Mouse (Mus musculus): ENCODE data around the gene Cdk12. TPM values are rescaled to one million over a fixed set of nuclear protein-coding genes. Genes with fewer than 3 reads are reported as not detected.
"Not testable (repeated sequence)": the region's sequence is repeated elsewhere in the genome, so short reads cannot be mapped to it uniquely, and the experiment has no call there.

The Cdk12 gene
- polyA plus RNA-seq, 1 experiment: 1.8 TPM

DNA sequence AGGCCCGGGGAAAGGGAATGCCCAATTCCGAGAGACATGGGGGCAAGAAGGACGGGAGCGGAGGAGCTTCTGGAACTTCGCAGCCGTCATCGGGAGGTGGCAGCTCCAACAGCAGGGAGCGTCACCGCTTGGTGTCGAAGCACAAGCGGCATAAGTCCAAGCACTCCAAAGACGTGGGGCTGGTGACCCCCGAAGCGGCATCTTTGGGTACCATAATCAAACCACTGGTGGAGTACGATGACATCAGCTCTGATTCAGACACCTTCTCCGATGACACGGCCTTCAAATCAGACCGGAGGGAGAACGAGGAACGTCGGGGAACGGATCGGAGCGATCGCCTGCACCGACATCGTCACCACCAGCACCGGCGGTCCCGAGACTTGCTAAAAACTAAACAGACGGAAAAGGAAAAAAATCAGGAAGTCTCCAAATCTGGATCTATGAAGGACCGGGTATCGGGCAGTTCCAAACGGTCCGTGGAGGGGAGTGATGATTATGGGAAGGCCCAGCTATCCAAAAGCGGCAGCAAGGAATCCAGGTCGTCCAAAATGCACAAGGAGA is 572 bp downstream of the Cdk12 start:
- peak overlapping the region; percentile 81 for H3K4me3 ChIP-seq (replicated peaks)
- no peaks in the 10 kb centered on the region for H3K27me3 ChIP-seq (ENCODE audit: control insufficient read depth)
- no peaks in the 10 kb centered on the region for H3K9me3 ChIP-seq (ENCODE audit: control insufficient read depth, low read length)
- H3K36me3 ChIP-seq (ENCODE audit: control insufficient read depth): peaks cover 25% of the 10 kb centered on the region
- TF ChIP-seq TAL1 (IDR thresholded peaks at IDR 0.05; ENCODE audit: low read length) (no peak), GATA1 (IDR thresholded peaks at IDR 0.05; ENCODE audit: low read length) (no peak)
- peaks cover 29% of the 10 kb centered on the region for H3K4me1 ChIP-seq (ENCODE audit: control insufficient read depth)

DNA sequence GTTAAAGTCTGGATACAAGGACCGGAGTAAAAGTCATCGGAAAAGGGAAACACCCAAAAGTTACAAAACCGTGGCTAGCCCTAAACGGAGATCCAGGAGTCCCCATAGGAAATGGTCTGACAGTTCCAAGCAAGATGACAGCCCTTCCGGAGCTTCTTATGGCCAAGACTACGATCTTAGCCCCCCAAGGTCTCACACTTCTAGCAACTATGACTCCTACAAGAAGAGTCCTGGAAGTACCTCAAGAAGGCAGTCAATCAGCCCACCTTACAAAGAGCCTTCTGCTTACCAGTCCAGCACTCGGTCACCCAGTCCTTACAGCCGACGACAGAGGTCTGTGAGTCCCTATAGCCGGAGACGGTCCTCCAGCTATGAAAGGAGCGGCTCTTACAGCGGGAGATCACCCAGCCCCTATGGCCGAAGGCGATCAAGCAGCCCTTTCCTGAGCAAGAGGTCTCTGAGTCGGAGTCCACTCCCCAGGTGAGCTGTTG is 1.1 kb downstream of the Cdk12 start:
- Histone ChIP-seq H3K36me3 (ENCODE audit: control insufficient read depth) (peaks cover 30% of the 10 kb centered on the region), H3K4me1 (ENCODE audit: control insufficient read depth) (peaks cover 29% of the 10 kb centered on the region), H3K27me3 (ENCODE audit: control insufficient read depth) (no peaks in the 10 kb centered on the region), H3K4me3 (replicated peaks) (peak overlapping the region; percentile 81), H3K9me3 (ENCODE audit: control insufficient read depth, low read length) (no peaks in the 10 kb centered on the region)
- no peak for TF ChIP-seq GATA1 (IDR thresholded peaks at IDR 0.05; ENCODE audit: low read length)
- TF ChIP-seq TAL1 (IDR thresholded peaks at IDR 0.05; ENCODE audit: low read length): no peak

DNA sequence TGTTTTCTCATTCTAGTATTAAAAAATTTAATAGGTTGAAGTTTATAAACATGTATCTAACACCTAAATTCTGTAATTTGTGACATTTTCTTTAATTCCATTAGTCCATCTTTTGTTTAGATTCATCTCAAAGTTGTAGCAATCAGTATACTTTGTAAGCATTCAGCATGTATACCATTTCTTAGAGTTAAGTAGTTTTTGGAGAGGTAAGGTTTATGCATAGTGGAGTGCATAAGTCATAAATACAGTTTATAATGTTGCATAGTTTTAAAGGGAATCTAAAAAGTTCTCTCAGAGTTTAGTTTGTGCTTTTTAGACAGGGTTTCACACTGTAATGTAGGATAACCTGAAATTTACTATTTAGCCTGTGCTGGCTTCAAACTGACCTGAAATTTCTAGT is 2.6 kb downstream of the Cdk12 start:
- TF ChIP-seq GATA1 (IDR thresholded peaks at IDR 0.05; ENCODE audit: low read length): no peak
- no peak for TF ChIP-seq TAL1 (IDR thresholded peaks at IDR 0.05; ENCODE audit: low read length)
- no peaks in the 10 kb centered on the region for H3K9me3 ChIP-seq (ENCODE audit: control insufficient read depth, low read length)
- peak overlapping the region; percentile 81 for H3K4me3 ChIP-seq (replicated peaks)
- peaks cover 44% of the 10 kb centered on the region for H3K36me3 ChIP-seq (ENCODE audit: control insufficient read depth)
- H3K4me1 ChIP-seq (ENCODE audit: control insufficient read depth): peaks cover 29% of the 10 kb centered on the region
- H3K27me3 ChIP-seq (ENCODE audit: control insufficient read depth): no peaks in the 10 kb centered on the region

DNA sequence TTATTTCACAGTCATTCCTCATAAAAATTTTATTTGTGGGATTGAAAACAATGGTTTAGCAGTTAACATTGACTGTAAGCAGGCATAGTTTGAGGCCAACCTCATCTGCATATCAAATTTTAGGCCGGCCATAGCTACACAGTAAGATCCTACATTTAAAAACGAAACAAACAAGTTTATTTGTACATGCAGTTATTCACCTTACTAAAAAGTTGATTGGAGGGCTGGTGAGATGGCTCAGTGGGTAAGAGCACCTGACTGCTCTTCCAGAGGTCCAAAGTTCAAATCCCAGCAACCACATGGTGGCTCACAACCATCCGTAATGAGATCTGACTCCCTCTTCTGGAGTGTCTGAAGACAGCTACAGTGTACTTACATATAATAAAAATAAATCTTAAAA is 3.4 kb downstream of the Cdk12 start:
- Histone ChIP-seq H3K36me3 (ENCODE audit: control insufficient read depth) (peaks cover 52% of the 10 kb centered on the region), H3K4me1 (ENCODE audit: control insufficient read depth) (peaks cover 31% of the 10 kb centered on the region), H3K4me3 (replicated peaks) (peak overlapping the region; percentile 81)
- H3K27me3 ChIP-seq (ENCODE audit: control insufficient read depth); H3K9me3 ChIP-seq (ENCODE audit: control insufficient read depth, low read length): not testable (repeated sequence)

DNA sequence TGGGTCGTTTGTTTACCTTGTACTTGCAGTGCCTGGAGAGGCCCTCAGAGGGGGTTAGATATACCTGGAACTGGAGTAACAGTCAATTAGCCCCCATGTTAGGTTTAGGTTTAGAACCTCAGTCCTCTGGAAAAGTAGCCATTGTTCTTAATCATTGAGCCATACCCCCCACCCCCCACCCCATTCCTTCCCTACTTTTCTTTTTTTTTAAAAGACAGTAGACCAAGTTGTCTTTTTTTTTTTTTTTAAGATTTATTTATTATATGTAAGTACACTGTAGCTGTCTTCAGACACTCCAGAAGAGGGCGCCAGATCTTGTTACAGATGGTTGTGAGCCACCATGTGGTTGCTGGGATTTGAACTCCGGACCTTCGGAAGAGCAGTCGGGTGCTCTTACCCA is 6.8 kb downstream of the Cdk12 start:
- Histone ChIP-seq H3K4me1 (ENCODE audit: control insufficient read depth) (peaks cover 48% of the 10 kb centered on the region), H3K36me3 (ENCODE audit: control insufficient read depth) (peaks cover 84% of the 10 kb centered on the region)

DNA sequence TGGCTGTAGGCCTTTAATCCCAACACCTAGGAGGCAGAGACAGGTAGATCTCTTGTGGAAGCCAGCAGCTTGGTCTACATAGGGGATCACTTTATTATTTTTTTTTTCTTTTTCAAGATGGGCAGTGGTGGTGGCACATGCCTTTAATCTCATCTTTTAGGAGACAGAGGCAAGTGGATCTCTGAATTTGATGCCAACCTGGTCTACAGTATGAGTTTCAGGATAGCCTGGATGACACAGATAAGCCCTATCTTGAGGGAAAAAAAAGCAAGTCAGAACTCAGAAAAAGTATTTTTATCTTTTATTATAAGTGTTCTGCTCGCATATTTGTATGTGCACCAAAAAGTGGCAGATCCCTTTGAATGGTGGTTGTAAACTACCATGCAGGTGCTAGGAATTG is 10.5 kb downstream of the Cdk12 start:
- Histone ChIP-seq H3K9me3 (ENCODE audit: control insufficient read depth, low read length) (no peaks in the 10 kb centered on the region), H3K27me3 (ENCODE audit: control insufficient read depth) (no peaks in the 10 kb centered on the region), H3K4me3 (replicated peaks) (peak overlapping the region; percentile 14), H3K36me3 (ENCODE audit: control insufficient read depth) (peaks cover 91% of the 10 kb centered on the region), H3K4me1 (ENCODE audit: control insufficient read depth) (peaks cover 41% of the 10 kb centered on the region)
- TF ChIP-seq TAL1 (IDR thresholded peaks at IDR 0.05; ENCODE audit: low read length) (peak; percentile 35; the same call in 1 of the 3 replicates), GATA1 (IDR thresholded peaks at IDR 0.05; ENCODE audit: low read length) (no peak)

More for the DNA sequence above, 6.8 kb downstream of the Cdk12 start:
- not testable (repeated sequence) for H3K4me3 ChIP-seq (replicated peaks); H3K27me3 ChIP-seq (ENCODE audit: control insufficient read depth); H3K9me3 ChIP-seq (ENCODE audit: control insufficient read depth, low read length)

DNA sequence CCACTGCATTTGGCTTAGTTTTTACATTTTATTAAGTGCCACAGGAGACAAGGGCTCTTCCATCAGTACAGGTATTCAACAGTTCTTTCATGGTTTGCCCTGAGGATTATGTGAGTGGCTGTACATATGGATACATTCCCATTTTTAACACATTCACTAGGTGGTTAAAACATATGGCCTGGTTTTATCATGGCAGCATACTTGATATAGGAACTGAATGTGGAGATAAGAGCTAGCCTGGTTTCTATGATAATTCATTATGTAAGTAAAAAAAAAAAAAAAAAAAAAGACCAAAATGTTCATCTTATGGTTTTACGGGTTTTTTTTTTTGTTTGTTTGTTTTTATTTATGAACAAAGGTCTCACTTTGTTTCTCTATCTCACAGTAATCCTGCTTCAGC is 23.5 kb downstream of the Cdk12 start:
- TF ChIP-seq TAL1 (IDR thresholded peaks at IDR 0.05; ENCODE audit: low read length): no peak
- no peak for TF ChIP-seq GATA1 (IDR thresholded peaks at IDR 0.05; ENCODE audit: low read length)
- no peaks in the 10 kb centered on the region for H3K9me3 ChIP-seq (ENCODE audit: control insufficient read depth, low read length)
- no peak overlapping the region for H3K4me3 ChIP-seq (replicated peaks)
- H3K4me1 ChIP-seq (ENCODE audit: control insufficient read depth): peaks cover 7% of the 10 kb centered on the region
- H3K36me3 ChIP-seq (ENCODE audit: control insufficient read depth): peaks cover 98% of the 10 kb centered on the region
- H3K27me3 ChIP-seq (ENCODE audit: control insufficient read depth): no peaks in the 10 kb centered on the region

DNA sequence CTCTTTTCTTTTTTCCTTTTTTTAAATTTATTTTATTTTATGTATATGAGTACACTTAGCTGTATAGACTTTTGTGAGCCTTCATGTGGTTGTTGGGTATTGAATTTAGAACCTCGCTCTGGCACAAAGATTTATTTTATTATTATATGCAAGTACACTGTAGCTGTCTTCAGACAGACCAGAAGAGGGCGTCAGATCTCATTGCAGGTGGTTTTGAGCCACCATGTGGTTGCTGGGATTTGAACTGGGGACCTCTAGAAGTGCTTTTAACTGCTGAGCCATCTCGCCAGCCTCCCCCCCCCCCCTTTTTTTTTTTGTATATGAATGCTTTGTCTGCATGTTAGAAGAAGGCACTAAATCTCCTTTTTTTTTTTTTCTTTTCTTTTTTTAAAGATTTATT is 35.6 kb downstream of the Cdk12 start:
- no peak overlapping the region for H3K4me3 ChIP-seq (replicated peaks)
- peaks cover 95% of the 10 kb centered on the region for H3K36me3 ChIP-seq (ENCODE audit: control insufficient read depth)
- no peaks in the 10 kb centered on the region for H3K27me3 ChIP-seq (ENCODE audit: control insufficient read depth)
- H3K9me3 ChIP-seq (ENCODE audit: control insufficient read depth, low read length): no peaks in the 10 kb centered on the region
- H3K4me1 ChIP-seq (ENCODE audit: control insufficient read depth): peaks cover 3% of the 10 kb centered on the region
- no peak for TF ChIP-seq GATA1 (IDR thresholded peaks at IDR 0.05; ENCODE audit: low read length)
- TF ChIP-seq TAL1 (IDR thresholded peaks at IDR 0.05; ENCODE audit: low read length): no peak

DNA sequence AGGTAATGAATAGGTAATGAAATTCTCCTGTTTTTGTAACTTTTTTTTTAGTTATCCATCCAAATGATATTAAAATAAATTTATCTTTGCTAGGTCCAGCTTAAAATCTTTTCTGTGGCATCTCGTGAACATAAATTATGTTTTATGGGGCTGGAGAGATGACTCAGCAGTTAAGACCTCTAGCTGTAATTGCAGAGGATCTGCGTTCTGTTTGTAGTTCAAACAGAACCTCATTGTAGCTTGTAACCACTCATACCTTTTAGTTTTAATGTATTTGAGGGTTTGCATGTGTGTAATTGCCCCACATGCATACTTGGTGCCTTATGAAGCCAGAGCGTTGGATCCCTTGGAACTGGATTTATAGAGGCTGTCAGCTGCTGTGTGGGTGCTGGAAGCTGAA is 36.1 kb downstream of the Cdk12 start:
- H3K4me3 ChIP-seq (replicated peaks): no peak overlapping the region
- TF ChIP-seq GATA1 (IDR thresholded peaks at IDR 0.05; ENCODE audit: low read length): no peak
- TF ChIP-seq TAL1 (IDR thresholded peaks at IDR 0.05; ENCODE audit: low read length): no peak
- H3K27me3 ChIP-seq (ENCODE audit: control insufficient read depth): no peaks in the 10 kb centered on the region
- H3K36me3 ChIP-seq (ENCODE audit: control insufficient read depth): peaks cover 97% of the 10 kb centered on the region
- no peaks in the 10 kb centered on the region for H3K9me3 ChIP-seq (ENCODE audit: control insufficient read depth, low read length)
- H3K4me1 ChIP-seq (ENCODE audit: control insufficient read depth): peaks cover 9% of the 10 kb centered on the region

DNA sequence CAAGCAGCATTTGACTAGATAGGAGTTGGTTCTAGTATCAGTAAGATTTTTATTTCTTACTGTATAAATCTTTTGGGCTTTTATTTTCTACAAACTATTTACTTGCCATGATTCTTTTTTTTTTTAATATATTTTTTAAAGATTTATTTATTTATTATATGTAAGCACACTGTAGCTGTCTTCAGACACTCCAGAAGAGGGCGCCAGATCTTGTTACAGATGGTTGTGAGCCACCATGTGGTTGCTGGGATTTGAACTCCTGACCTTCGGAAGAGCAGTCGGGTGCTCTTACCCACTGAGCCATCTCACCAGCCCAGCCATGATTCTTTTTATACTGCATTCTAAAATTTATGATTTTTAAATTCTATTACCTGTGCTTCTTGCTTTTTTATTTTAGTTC is 40.1 kb downstream of the Cdk12 start:
- peaks cover 28% of the 10 kb centered on the region for H3K4me1 ChIP-seq (ENCODE audit: control insufficient read depth)
- H3K9me3 ChIP-seq (ENCODE audit: control insufficient read depth, low read length); H3K4me3 ChIP-seq (replicated peaks); H3K27me3 ChIP-seq (ENCODE audit: control insufficient read depth): not testable (repeated sequence)
- peaks cover 96% of the 10 kb centered on the region for H3K36me3 ChIP-seq (ENCODE audit: control insufficient read depth)

Measured in erythroblast, embryonic 14.5 days (primary cell).